Mouse (Mus musculus): ENCODE results near the gene Rbfox1.

DNA sequence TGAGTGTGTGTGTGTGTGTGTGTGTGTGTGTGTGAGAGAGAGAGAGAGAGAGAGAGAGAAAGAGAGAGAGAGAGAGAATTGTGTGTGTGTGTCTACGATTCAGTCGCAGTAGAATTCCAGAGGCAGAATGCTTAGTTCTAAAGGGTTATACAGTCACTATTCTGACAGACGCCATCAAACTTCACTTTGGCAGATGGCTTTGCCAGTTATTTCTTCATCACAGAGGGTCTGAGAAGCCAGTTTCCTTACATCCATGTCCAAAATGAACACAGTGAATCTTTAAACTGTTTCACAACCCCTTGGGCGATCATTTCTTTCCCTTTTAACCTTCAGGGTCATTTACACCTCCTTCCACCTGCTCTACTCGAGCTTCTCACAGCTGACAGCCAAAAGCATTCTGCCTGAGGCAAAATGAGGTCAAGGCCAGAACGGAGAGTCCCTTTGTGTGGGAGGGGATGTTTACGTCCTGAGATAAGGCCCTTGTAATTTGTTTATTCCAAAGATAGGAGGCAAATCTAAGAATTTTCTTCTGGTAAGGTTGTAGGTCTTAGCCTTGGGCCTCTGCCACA, 1209.1 kb downstream of the Rbfox1 start:
- no peak for TF ChIP-seq CTCF (IDR thresholded peaks at IDR 0.05; ENCODE audit: insufficient read depth, low read depth, low read length)
- no peak for TF ChIP-seq POLR2A (IDR thresholded peaks at IDR 0.05; ENCODE audit: insufficient read depth, low read depth, low read length)

Data from olfactory bulb, adult 2 months (tissue).